Mouse (Mus musculus) spleen, postnatal 14 days (tissue): ENCODE results near the gene Ttc23.
A peak's percentile ranks its signal among the peaks of the same experiment; 100 is the strongest.

ENCODE experiments used
- DNase-seq, 2 experiments: peaks; one replicate each; pipeline ENCODE4 v3.0.0; 2021 to 2022; ENCODE audit warnings: low spot score in 2 of 2

The Ttc23 gene

DNA sequence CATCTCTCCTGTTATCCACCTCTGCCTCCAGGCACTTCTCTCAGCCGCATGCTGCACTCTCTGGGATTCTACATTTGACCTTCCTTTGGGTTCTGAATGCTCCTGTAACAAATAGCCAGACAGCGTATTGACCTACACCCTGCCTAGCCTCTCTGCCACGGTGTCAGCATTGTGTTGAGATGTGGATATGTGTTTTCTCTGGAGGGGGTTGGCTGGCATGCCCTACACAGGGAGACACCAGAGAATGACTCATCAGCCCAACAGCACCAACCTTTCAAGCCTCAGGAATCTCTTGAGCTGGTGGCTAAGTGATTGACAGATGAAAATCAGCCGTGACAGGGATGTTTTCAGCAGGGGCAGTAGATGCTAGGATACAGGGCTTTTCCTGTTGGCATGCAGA lies 153.8 kb downstream of the Ttc23 start:
- DNase-seq: no peak

DNA sequence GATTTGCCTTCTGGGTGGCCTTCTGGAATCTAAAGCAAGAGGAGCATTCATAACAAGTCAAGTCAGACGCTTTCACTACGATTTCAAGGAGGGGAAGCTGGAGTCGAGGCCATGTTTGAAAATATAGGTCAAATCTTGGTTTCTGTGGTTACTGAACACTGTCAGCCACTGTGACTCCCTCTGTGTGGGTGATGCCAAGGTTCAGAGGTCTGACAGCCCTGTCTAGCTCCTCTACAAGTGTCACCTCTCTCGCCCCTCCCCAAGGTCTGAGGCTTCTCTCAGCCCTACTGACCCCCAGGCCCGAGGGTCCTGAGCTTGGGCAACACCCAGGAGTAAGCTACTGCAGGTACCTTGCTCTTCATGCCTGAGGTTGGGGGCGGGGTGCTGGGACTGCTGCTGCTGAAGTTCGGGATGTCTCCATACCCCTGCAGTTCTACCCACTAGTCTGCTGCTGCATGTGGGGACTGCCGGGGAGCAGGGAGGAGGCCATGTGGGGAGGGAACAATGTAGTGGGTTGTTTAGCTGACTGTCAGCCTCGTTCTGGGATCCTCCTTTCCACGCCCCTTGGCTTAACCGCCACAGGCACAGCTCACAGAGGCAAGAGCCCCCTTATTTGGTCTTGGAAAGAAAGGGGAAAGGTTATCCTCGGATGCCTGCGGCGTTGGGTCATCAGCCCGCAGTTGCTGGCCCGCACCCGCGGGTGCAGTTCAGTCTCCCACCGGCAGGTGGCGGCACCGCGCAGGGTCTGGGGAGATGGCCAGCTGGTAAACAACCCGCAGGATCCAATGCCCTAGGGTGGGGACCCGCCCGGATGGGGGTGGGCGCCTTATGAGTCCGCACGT lies 156.0 kb downstream of the Ttc23 start:
- DNase-seq: peak; percentile 50 to 68

DNA sequence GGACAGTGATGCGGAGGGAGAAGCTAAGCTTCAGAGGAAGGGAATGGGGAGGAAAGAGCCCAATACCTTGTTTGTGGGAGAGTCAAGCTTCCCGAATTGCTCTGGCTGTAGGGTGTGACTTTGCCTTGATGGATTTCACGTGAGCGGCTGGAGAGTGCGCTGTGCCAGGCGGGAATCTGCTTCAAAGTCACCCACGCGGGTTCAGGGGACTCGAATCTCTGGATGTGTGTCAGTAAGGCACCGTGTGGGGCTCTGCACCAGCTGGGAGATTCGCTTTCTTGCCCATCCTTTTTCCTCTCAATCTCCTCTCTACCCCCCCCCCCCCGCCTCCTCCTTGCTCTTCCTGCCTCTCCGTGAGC lies 156.6 kb downstream of the Ttc23 start:
- no peak for DNase-seq
